In the genomic region with DNA sequence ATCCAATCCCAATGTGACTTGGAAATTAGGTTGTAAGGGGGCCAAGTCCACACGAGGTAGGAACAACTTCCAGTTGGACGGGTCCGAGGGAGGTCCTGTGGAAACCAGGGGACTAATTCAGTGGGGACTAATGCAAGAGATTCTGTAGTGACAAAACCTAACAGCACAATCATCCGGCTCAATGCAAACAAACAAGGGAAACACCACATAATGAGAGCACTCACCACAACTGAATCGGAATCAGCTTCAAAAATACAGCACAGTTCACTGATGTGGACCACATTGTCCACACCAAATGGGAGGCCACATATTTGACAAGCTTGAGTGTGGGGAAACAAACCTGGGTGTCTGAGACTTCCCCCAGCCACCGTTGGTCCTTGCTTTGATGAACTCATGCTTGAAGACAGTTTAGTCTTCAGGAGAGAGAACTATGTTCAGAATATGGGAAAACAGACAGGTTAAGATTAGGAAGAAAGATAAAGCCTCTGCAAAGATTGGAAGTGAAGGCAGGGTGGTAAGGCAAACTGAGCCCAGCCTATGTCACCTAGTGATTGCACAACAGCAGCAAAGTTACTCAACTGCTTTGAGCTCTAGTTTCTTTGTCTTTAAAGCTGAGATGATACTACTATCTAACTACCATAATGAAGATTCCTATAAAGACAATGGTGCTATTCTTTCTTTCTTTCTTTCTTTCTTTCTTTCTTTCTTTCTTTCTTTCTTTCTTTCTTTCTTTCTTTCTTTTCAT, we compare ENCODE assay signal across 15 mouse cellular contexts. TPM values are rescaled to one million over a fixed set of nuclear protein-coding genes. Genes with fewer than 3 reads are reported as not detected.
DNase-seq lines count a peak whose midpoint lies in the region; ATAC-seq and TF ChIP-seq lines count a peak whose summit lies in the region.
"Had no signal": no experiment of that assay in that cellular context is flagged by ENCODE, and none has a peak within 500 bp of the region (broad histone marks: within the 10 kb centered on the region; RNA-seq: fewer than 3 reads in every experiment).

No protein-coding gene starts in this region.

- no peak for TF ChIP-seq CTCF in lung, postnatal 0 days (IDR thresholded peaks at IDR 0.05)
- TF ChIP-seq CTCF in stomach, postnatal 0 days (IDR thresholded peaks at IDR 0.05; ENCODE audit: low read depth), result no peak

- ATAC-seq in CD4-positive, CD25-positive, alpha-beta regulatory T cell, adult 4 months, result no peak
- no peak for ATAC-seq in lung, postnatal 0 days
- 0 out of 2 replicates have a peak, but pooled peaks have one; percentile 6 for ATAC-seq in granulocyte monocyte progenitor cell, adult 5-6 weeks (replicated peaks; ENCODE audit: poor library complexity, severe bottlenecking)
- ATAC-seq in stomach, postnatal 0 days (ENCODE audit: low FRiP score, low TSS enrichment), result no peak
- no peak for ATAC-seq in megakaryocyte, adult 5-6 weeks (ENCODE audit: poor library complexity, severe bottlenecking)
- ATAC-seq: forebrain, embryonic 14.5 days had no signal

- H3K4me2 ChIP-seq in lung, postnatal 0 days (replicated peaks; ENCODE audit: low read depth, low read length), result no peak overlapping the region
- no peak overlapping the region for H3K4me2 ChIP-seq in stomach, postnatal 0 days (replicated peaks; ENCODE audit: low read depth)
- H3K4me2 ChIP-seq: embryonic facial prominence, embryonic 15.5 days; limb, embryonic 12.5 days; midbrain, embryonic 12.5 days had no signal

- peak; percentile 22 for DNase-seq in CD4-positive, CD25-positive, alpha-beta regulatory T cell, adult 2 months (ENCODE audit: low read depth, low spot score)
- peak; percentile 34 for DNase-seq in lung, postnatal 0 days (ENCODE audit: low spot score)
- DNase-seq in lung, postnatal 10 days, result no peak
- no peak for DNase-seq in stomach, postnatal 0 days (ENCODE audit: low spot score)
- no peak for DNase-seq in left cerebral cortex, postnatal 10 days (ENCODE audit: extremely low spot score in 1 of 2, low spot score in 2 of 2)
- DNase-seq: layer of hippocampus, postnatal 36 days had no signal

- H3K27me3 ChIP-seq in lung, postnatal 0 days (replicated peaks; ENCODE audit: insufficient read depth, low read length), result no peaks in the 10 kb centered on the region
- H3K27me3 ChIP-seq in stomach, postnatal 0 days (ENCODE audit: control insufficient read depth, insufficient read depth, low read length), result no peaks in the 10 kb centered on the region

- no peaks in the 10 kb centered on the region for H3K36me3 ChIP-seq in lung, postnatal 0 days (ENCODE audit: insufficient read depth, low read length)
- H3K36me3 ChIP-seq in stomach, postnatal 0 days (ENCODE audit: control insufficient read depth, insufficient read depth, low read length), result no peaks in the 10 kb centered on the region
- H3K36me3 ChIP-seq: embryonic facial prominence, embryonic 15.5 days; G1E; heart, embryonic 10.5 days; limb, embryonic 12.5 days; midbrain, embryonic 12.5 days had no signal

- no peaks in the 10 kb centered on the region for H3K9me3 ChIP-seq in lung, postnatal 0 days (ENCODE audit: low read length)
- H3K9me3 ChIP-seq in stomach, postnatal 0 days (ENCODE audit: control insufficient read depth, low read length), result no peaks in the 10 kb centered on the region
- H3K9me3 ChIP-seq: embryonic facial prominence, embryonic 15.5 days; G1E; heart, embryonic 10.5 days; limb, embryonic 12.5 days; midbrain, embryonic 12.5 days had no signal

- H3K4me1 ChIP-seq in lung, postnatal 0 days (ENCODE audit: insufficient read depth, low read depth, low read length), result no peaks in the 10 kb centered on the region; the same call in 1 of the 2 replicates
- no peaks in the 10 kb centered on the region for H3K4me1 ChIP-seq in stomach, postnatal 0 days (replicated peaks; ENCODE audit: control insufficient read depth, insufficient read depth)

- H3K9ac ChIP-seq in lung, postnatal 0 days (replicated peaks; ENCODE audit: low read depth), result no peak overlapping the region
- no peak overlapping the region for H3K9ac ChIP-seq in stomach, postnatal 0 days (ENCODE audit: low read length)
- H3K9ac ChIP-seq: embryonic facial prominence, embryonic 15.5 days; limb, embryonic 12.5 days; midbrain, embryonic 12.5 days had no signal

- intact Hi-C loops in left cerebral cortex, postnatal 10 days (cut with DNase I), result loop anchor here (10.0 kb wide), 1 partner anchor 428 kb away; no protein-coding TSS in a partner anchor

- H3K27ac ChIP-seq in lung, postnatal 0 days (ENCODE audit: low read length), result peak overlapping the region; percentile 81
- peak overlapping the region; percentile 85 for H3K27ac ChIP-seq in stomach, postnatal 0 days (replicated peaks)
- H3K27ac ChIP-seq: embryonic facial prominence, embryonic 15.5 days; heart, embryonic 10.5 days; limb, embryonic 12.5 days; midbrain, embryonic 12.5 days had no signal

- TF ChIP-seq EP300 in lung, postnatal 0 days (IDR thresholded peaks at IDR 0.05), result no peak
- TF ChIP-seq EP300 in stomach, postnatal 0 days (optimal IDR thresholded peaks at IDR 0.05), result no peak

- WGBS in lung, postnatal 0 days, result 58% methylated on average over 6 of the region's 6 CpGs
- WGBS in stomach, postnatal 0 days, result 62% methylated on average over 6 of the region's 6 CpGs

- H3K4me3 ChIP-seq in lung, postnatal 0 days (ENCODE audit: low read depth, low read length), result no peak overlapping the region
- H3K4me3 ChIP-seq in stomach, postnatal 0 days (ENCODE audit: low read depth, low read length), result no peak overlapping the region
- H3K4me3 ChIP-seq: embryonic facial prominence, embryonic 15.5 days; heart, embryonic 10.5 days; limb, embryonic 12.5 days; midbrain, embryonic 12.5 days had no signal

RNA-seq across cellular contexts. Expression of a gene that starts 50.2 kb away (rescaled TPM):
- polyA plus RNA-seq in CD4-positive, CD25-positive, alpha-beta regulatory T cell, adult 4 months (2017; shearing (Covaris generic)), result 10 to 100 TPM; 43.8 to 45.7 TPM
- 17.7 and 20.8 TPM in 2 replicates for polyA plus RNA-seq in lung, postnatal 0 days (2015; fragmentation: Nextera tagmentation; extraction: Ambion mirVana)
- 63.6 and 69.8 TPM in 2 replicates for total RNA-seq in granulocyte monocyte progenitor cell, adult 5-6 weeks (2014; fragmentation: Nextera tagmentation)
- 56.4 and 78.2 TPM in 2 replicates for total RNA-seq in granulocyte monocyte progenitor cell, adult 5-6 weeks (2017)
- 18.2 and 18.3 TPM in 2 replicates for polyA plus RNA-seq in stomach, postnatal 0 days (2015; fragmentation: Nextera tagmentation; extraction: Ambion mirVana)
- total RNA-seq in megakaryocyte, adult 5-6 weeks (2015), result 30.8 and 33.7 TPM in 2 replicates
- total RNA-seq in megakaryocyte, adult 5-6 weeks (2017), result 17.8 and 26.5 TPM in 2 replicates
- total RNA-seq in left cerebral cortex, postnatal 10 days (2021), result 10 to 100 TPM; 71.1 to 76.4 TPM

Comparison
In these comparisons a context has a peak if more than half of its experiments do, and no peak if none do; other contexts are left out.
1. DNase-seq: peak in CD4-positive, CD25-positive, alpha-beta regulatory T cell, adult 2 months (single experiment) and lung, postnatal 0 days (single experiment); none in lung, postnatal 10 days (single experiment), stomach, postnatal 0 days (single experiment) and left cerebral cortex, postnatal 10 days (0 of 2).